Mouse (Mus musculus) spleen, adult 18-20 months (tissue): ENCODE measurements around the gene Gm9780.
"Not testable (repeated sequence)": the region's sequence is repeated elsewhere in the genome, so short reads cannot be mapped to it uniquely, and the experiment has no call there.

ENCODE experiments used
- DNase-seq, 2 experiments: peaks; one replicate each; pipeline ENCODE4 v3.0.0; 2022; ENCODE audit warnings: mixed read lengths in 2 of 2

Gm9780 gene

GRCm38 (mm10) chr14:26042611-26043010 is at the start of gene Gm9780:
Gm9780 (minus strand) TSS chr14:26042711.
- DNase-seq = not testable (repeated sequence)

GRCm38 (mm10) chr14:26081997-26082396 is 39.5 kb upstream of the Gm9780 start, which contains the start of gene Cphx3:
Cphx3 (plus strand) TSS chr14:26082297.
- not testable (repeated sequence) for DNase-seq

DNA sequence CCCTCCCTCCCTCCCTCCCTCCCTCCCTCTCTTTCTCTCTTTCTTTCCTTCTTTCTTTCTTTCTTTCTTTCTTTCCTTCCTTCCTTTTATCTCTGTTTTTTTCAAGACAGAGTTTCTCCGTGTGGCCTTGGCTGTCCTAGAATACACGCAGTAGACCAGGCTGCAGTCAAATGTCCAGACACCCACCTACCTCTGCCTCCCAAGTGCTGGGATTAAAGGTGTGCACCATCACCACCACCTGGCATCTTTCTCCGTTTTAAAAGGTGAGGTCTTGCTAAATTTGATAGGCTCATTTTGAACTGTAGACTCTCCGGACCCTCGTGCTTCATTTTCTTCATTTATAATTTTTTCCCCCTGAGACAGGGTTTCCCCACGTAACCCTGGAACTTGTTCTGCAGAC is 38.7 kb upstream of the Gm9780 start, which contains the start of gene Cphx2:
Gene Cphx2 (plus strand): TSS at position 301 of the 400 bp plus-strand sequence.
- not testable (repeated sequence) for DNase-seq

DNA sequence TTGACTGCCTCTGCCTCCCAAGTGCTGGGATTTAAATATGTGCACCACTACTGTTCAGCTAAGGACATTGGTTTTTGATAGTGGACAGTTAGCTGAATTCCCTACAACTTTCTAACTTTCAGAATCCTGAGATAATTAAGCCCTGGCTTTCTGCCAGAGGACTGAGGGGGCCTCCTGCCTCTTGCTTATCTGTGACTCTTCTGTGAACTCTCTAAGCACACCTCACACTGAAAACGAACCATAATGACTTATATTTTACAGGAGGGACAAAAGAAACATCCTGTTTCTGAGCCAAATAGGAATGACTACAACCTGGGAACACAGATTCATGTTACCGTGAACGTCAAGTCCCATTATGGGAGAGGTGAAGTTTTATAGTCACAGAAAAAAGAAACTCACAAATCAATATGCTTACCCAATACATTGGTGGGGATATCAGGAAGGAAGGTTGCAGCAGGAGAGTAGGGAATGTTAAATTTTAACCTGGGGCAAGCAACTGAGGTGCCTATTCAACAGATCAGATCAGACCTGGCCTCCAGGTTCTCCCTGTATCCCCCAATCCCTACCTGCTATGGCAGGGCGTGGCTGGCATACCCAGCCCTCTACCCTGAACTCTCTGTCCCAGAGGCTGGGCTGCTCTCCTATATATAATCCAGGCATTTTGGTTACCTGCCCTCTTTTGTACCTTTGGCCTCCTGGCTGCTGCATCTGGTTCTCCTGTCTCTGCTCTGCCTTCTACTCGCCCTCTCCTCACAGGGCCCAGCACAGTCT is 34.3 kb upstream of the Gm9780 start:
- not testable (repeated sequence) for DNase-seq

- not testable (repeated sequence) for DNase-seq
These were observed 24.8 kb upstream of the Gm9780 start, which contains the start of gene Tmem254c for GRCm38 (mm10) chr14:26067325-26067633. Tmem254c (minus strand) TSS chr14:26067355.

DNA sequence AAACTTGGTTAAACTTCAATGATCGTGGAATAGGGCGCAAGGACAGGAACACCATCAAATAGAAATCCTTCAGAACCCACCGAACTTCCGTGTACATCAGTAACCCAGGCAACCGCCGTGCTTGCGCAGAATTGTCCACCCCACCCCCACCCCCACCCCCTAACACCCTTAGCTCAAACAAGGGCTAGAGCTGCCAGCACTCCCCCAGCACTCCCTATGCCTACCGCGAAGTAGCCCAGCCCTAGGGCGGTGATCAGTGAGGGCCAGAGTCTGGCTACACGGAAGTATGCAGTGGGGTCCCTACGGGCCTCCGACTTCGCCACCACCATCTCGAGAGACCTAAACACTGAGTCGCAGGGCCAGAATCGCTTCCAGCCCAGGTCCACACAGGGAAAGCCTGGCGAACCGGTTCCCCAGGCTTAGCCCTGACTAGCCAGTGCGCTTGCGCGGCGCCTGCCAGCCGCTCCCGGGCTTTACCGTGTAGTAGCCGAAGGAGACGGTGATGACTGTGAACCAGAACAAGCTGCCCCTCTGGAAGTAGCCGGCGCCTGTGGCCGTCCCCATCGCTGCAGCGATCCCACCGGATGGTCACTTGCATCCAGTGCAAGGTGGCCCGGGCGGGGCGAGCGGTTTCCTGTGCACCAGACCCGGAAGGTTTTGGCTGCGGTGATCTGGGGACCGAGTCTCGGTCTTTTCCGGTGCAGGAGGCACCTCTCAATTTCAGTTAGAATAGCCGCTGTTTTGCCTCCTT is 24.2 kb upstream of the Gm9780 start:
- DNase-seq = not testable (repeated sequence)

GRCm38 (mm10) chr14:26059362-26059761 is 16.9 kb upstream of the Gm9780 start:
- DNase-seq = not testable (repeated sequence)

GRCm38 (mm10) chr14:26058184-26058583 is 15.7 kb upstream of the Gm9780 start:
- not testable (repeated sequence) for DNase-seq

DNA sequence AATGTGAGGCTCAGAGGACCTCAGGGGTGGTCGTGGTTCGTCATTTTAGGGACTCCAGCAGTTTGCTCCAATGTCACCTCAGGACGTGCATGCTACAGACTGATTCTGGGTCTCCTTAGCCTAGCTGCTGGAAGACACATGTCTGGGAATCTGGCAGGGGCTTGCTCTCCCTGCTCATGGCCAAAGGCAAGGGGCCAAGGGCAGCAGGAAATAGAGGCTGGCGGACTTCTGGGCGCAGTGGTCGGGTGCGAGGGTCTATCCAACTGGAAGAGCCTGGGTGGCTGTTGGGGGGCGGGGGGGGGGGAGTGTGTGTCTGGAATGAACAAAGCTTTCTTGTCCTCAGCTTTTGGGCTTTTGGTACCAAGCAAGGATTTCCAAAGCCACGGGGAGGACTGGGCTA is 6.3 kb upstream of the Gm9780 start:
- DNase-seq = not testable (repeated sequence)

- DNase-seq = not testable (repeated sequence)
These were observed 4.5 kb upstream of the Gm9780 start for GRCm38 (mm10) chr14:26047026-26047425.

DNA sequence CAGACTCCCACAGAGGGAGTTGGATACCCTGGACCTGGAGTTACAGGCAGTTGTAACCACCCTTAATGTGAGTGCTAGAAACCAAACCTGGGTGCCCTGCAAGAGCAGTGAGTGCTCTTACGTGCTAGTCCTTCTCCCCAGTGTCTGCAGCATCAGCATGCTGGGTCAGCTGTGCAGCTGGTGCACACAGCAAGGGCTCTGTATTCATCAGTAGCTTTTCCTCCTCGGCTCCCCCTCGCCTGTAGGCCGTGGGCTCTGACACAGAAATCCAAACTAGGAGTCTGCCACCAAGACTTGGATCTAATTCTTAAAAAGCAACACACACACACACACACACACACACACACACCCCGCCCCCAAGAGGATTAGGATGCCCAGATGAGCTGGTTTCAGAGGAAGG is 2.5 kb upstream of the Gm9780 start:
- DNase-seq = not testable (repeated sequence)

- DNase-seq = not testable (repeated sequence)
These were observed 7.1 kb downstream of the Gm9780 start for GRCm38 (mm10) chr14:26035439-26035838.

DNA sequence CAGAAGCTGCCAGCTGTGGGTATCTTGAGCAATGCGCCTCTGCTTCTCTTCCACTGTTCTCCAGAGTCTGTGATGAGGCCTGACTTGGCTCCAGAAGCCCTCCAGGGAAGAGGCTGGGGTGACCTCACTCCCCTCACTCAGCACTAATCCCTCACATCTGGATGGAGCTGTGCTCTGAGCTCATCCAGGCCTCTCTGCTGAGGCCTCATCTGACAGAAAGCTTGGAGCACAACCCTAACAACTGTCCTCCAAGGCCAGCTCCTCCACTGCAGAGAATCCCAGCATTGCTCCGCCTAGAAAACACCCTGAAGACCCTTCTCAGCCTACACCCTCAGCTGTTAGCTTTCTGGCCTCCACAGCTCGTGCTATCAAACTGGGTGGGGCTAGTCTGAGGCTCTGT is 8.1 kb downstream of the Gm9780 start:
- not testable (repeated sequence) for DNase-seq

- not testable (repeated sequence) for DNase-seq
These were observed 16.9 kb downstream of the Gm9780 start for GRCm38 (mm10) chr14:26025653-26026052.

DNA sequence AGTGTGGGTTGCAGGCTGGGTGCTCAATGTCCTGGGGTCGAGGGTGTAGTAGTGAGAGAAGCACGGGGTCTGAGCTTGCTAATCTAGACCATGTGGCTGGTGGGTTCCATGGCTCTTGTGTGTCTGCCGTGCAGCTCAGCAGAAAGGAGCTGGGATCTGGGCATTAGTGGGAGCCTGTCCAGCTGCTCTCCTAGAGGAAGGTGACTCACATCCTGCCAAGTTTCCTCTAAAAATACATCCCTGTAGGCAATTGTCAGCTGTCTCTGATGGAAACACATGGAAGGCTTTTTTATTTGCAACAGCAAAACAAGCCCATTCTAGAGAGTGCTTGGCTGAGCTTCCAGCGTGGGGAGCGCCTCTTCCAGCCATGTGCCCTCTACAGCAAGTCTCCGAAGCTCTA is 19.7 kb downstream of the Gm9780 start:
- DNase-seq = not testable (repeated sequence)

DNA sequence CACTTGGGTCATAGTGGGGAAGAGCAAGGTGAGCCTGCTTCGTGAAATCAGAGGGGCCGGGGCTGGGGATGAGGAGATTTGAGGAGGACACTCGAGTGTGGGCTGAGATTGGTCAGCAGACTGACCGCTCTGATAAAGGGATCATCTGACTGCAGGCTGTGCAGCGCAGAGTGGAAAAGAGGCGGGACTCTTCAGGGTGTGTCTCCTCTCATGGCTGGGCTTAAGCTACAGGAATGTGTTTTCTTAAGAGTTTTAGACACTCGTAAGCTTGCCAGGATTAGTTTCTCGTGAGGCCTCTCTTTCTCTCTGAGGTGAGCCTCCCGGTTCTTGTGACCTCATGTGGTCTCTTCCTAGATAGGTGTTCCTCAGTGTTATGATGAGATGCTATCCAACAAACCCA is 21.0 kb downstream of the Gm9780 start:
- DNase-seq = not testable (repeated sequence)

DNA sequence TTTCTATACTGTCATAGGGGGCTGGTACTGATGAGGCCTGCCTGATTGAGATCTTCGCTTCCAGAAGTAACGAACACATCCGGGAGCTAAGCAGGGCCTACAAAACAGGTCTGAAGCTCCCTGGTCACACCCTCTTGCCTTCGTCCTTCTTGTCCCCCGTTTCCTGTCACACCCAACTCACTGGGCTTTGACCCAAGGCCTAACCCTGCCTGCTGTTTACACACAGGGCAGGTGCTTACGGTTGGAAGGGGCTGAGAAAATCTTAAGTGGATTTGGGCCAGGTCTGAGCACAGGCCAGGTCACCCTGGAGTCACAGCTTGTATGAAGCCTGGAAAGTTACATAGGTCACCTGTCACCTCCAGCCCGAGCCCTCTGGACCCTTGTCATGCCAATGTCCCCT is 26.1 kb downstream of the Gm9780 start:
- not testable (repeated sequence) for DNase-seq

DNA sequence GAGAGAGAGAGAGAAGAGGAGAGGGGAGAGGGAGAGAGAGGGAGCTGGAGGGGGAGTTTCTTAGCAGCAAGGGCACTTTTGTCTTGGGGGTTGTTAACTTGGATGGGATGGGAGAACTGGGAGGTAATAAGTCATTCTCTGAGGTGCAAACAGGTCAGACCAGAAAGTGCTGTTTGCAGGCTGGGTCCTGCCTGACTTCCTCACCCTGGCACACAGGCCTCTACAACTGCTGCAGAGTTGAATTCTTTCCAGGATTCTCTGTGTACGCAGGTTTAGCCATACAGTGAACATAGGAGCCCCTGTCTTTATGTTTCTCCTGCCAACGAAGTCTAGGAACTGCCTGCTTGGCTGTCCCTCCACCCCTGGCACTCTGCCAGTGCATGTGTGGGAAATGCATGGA is 35.0 kb downstream of the Gm9780 start:
- not testable (repeated sequence) for DNase-seq

- not testable (repeated sequence) for DNase-seq
These were observed 60.6 kb downstream of the Gm9780 start for GRCm38 (mm10) chr14:25981880-25982279.

DNA sequence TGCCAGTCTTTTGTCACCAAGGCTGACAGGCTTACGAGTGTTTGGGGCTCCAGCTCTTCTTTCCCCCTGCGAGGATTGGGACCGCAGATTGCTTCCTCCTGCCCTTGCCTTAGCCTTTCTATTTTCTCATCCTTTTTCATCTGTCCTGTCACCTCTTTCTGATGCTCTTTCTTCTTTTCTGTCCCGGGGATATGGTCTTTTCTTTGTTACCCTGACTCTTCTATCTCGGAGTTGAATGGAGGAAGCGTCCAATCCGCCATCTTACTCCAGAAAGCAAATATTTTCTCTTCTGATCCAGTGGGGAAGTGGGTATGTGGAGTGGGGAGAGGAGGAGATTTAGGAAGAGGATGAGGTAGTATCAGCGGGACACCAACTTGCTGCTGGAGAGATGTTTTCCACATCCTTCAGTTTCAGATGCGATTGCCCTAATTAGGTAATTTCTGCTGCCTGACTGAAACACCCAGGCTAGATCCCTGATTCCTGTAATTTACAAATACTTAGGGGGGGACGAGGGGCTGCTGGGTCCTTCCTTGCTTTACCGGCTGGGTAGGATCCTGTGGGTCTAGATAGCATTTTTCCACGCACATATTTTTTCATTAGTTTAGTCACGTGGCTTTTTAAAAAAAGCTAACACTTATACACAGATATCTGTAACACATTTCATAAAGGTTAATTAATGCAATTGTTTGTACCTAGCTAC is 63.1 kb downstream of the Gm9780 start:
- not testable (repeated sequence) for DNase-seq

- DNase-seq = not testable (repeated sequence)
These were observed 63.9 kb downstream of the Gm9780 start, which contains the start of gene Duxbl1 for GRCm38 (mm10) chr14:25978371-25979241. Duxbl1 (plus strand) TSS chr14:25978577.
